Mouse (Mus musculus) kidney, embryonic 15.5 days (tissue): ENCODE data around the gene Chd3. TPM values are rescaled to one million over a fixed set of nuclear protein-coding genes. Genes with fewer than 3 reads are reported as not detected.

Source experiments
- ATAC-seq: fragments of 200-750 bp; cut with Nextera tagmentation; replicated peaks from 2 replicates; pipeline ENCODE4 v1.8.0; 2017; ENCODE audit warnings: moderate TSS enrichment; ENCODE audit not compliant: low FRiP score
- H3K27ac ChIP-seq: fragments of 300-500 bp; sonication (generic); 2 replicates; pipeline ENCODE4 v1.5.1; 2015; ENCODE audit warnings: mild to moderate bottlenecking, inconsistent platforms
- H3K27me3 ChIP-seq: fragments of 300-500 bp; sonication (generic); 2 replicates; pipeline ENCODE4 v1.6.1; 2015; ENCODE audit warnings: inconsistent platforms
- H3K36me3 ChIP-seq: fragments of 300-500 bp; sonication (generic); 2 replicates; pipeline ENCODE4 v1.6.1; 2015; ENCODE audit warnings: inconsistent platforms
- H3K4me1 ChIP-seq: fragments of 300-500 bp; sonication (generic); 2 replicates; pipeline ENCODE4 v1.6.1; 2015; ENCODE audit warnings: inconsistent platforms
- H3K4me2 ChIP-seq: fragments of 300-500 bp; sonication (generic); 2 replicates; pipeline ENCODE4 v1.6.1; 2015; ENCODE audit warnings: moderate library complexity, mild to moderate bottlenecking, inconsistent platforms
- H3K4me3 ChIP-seq: fragments of 300-500 bp; sonication (generic); replicated peaks from 2 replicates; pipeline ENCODE4 v1.5.1; 2015; ENCODE audit warnings: mild to moderate bottlenecking, inconsistent platforms
- H3K9ac ChIP-seq: fragments of 300-500 bp; sonication (generic); 2 replicates; pipeline ENCODE4 v1.6.1; 2015; ENCODE audit warnings: mild to moderate bottlenecking, inconsistent platforms
- H3K9me3 ChIP-seq: fragments of 300-500 bp; sonication (generic); replicated peaks from 2 replicates; pipeline ENCODE4 v1.6.1; 2016; ENCODE audit warnings: inconsistent platforms
- WGBS: fragments of 180-500 bp; shearing (Covaris S2); methylation state at CpG from one replicate; pipeline ENCODE4 v1.1.7; 2015; ENCODE audit warnings: mixed read lengths; 5-methylcytosine and 5-hydroxymethylcytosine counted together
- polyA plus RNA-seq: library from polyadenylated mRNA; unstranded; fragments of >200 nt; fragmentation: Nextera tagmentation; extraction: Ambion mirVana; gene quantifications from 2 replicates; pipeline ENCODE4 v1.2.1, GENCODE M21; 2015

The Chd3 gene
- polyA plus RNA-seq, 1 experiment from 2014 or later: 62.8 TPM

GRCm38 (mm10) chr11:69404595-69405396 is 35.6 kb upstream of the Chd3 start:
- Histone ChIP-seq H3K9ac (no peak overlapping the region), H3K27ac (no peak overlapping the region), H3K36me3 (peaks cover 85% of the 10 kb centered on the region), H3K4me2 (no peak overlapping the region), H3K4me3 (no peak overlapping the region), H3K27me3 (0 out of 2 replicates have a peak, but pooled peaks cover 3% of the 10 kb centered on the region), H3K4me1 (peaks cover 41% of the 10 kb centered on the region), H3K9me3 (no peaks in the 10 kb centered on the region)
- ATAC-seq: no peak
- 91% methylated on average over 24 of the region's 24 CpGs for WGBS

DNA sequence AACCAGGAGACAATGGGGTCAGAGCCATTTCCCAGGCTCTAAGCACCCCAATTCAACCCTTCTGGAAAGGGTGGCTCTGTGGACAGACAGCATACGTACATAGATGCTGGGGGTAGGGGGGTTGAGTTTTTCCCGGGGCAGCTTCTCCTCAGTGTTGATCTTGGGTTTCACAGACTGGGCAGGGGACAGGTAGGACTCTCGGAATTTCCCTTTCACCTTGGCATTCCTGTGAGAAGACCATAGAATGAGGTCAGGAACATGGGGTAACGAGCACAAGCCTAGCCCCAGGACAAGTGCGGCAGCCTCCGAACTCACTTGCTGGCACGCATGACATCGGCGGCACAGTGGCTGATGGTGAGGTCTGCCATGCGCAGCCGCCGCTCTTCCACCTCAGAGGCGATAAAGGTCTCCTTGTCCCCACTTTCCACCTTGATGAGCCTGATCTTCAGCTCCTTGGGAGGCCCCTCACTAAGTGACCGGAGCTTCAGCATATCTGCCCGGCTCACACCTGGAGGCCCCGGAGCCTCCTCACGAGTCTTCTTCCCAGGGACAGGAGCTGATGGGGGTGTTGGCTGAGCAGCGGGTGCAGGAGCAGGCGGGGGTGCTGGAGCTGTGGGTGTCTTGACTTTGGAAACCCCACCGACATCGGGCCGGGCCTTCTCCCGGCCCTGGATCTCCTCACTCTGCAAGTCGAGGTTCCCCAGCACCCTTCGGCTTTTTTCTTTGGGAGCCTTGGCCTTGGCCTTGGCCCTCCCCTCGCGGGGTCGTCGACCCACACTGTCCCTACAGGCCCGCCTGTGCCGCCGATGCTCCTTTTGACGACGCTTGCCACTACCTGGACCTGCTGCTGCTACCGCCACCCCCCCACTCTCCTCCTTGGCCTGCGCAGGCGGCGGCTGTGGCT is 34.7 kb upstream of the Chd3 start:
- Histone ChIP-seq H3K9me3 (no peaks in the 10 kb centered on the region), H3K4me2 (no peak overlapping the region), H3K4me1 (peaks cover 45% of the 10 kb centered on the region), H3K9ac (no peak overlapping the region), H3K27me3 (0 out of 2 replicates have a peak, but pooled peaks cover 3% of the 10 kb centered on the region), H3K36me3 (peaks cover 92% of the 10 kb centered on the region), H3K4me3 (no peak overlapping the region), H3K27ac (no peak overlapping the region)
- no peak for ATAC-seq
- WGBS: 92% methylated on average over 38 of the region's 38 CpGs

DNA sequence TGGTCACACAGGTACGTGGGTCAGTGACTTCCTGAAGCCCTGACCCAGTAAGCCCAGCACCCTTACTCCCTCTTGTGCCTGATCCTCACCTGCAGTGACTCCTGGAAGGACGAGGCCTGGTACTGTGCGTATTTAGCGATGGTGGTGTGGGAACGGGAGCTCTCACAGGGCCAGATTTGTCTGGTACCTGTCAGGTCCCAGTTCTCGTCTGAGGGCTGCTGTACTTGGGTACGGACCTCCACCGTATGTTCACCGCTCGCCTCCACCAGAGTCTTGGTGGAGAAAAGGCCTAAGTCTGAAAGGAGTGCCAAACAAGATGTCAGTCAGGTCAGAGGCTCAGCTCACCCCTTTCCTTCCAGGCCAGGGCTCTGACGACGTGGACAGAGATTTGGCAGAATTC is 32.8 kb upstream of the Chd3 start:
- Histone ChIP-seq H3K9me3 (no peaks in the 10 kb centered on the region), H3K4me3 (no peak overlapping the region), H3K9ac (no peak overlapping the region), H3K4me2 (no peak overlapping the region), H3K4me1 (peaks cover 47% of the 10 kb centered on the region), H3K36me3 (peaks cover 81% of the 10 kb centered on the region), H3K27me3 (0 out of 2 replicates have a peak, but pooled peaks cover 3% of the 10 kb centered on the region), H3K27ac (0 out of 2 replicates have a peak overlapping the region, but pooled peaks have one; percentile 16)
- ATAC-seq: no peak
- 86% methylated on average over 12 of the region's 12 CpGs for WGBS

GRCm38 (mm10) chr11:69401210-69401637 is 32.0 kb upstream of the Chd3 start:
- no peak overlapping the region for H3K4me2 ChIP-seq
- H3K4me1 ChIP-seq: peaks cover 55% of the 10 kb centered on the region
- no peak overlapping the region for H3K9ac ChIP-seq
- H3K36me3 ChIP-seq: peaks cover 73% of the 10 kb centered on the region
- 0 out of 2 replicates have a peak overlapping the region, but pooled peaks have one; percentile 16 for H3K27ac ChIP-seq
- no peaks in the 10 kb centered on the region for H3K9me3 ChIP-seq
- WGBS: 21% methylated on average over 22 of the region's 22 CpGs
- no peak overlapping the region for H3K4me3 ChIP-seq
- ATAC-seq: peak; percentile 74
- 0 out of 2 replicates have a peak, but pooled peaks cover 3% of the 10 kb centered on the region for H3K27me3 ChIP-seq

- peaks cover 57% of the 10 kb centered on the region for H3K4me1 ChIP-seq
- H3K36me3 ChIP-seq: peaks cover 63% of the 10 kb centered on the region
- peak overlapping the region; percentile 19; the same call in 1 of the 2 replicates for H3K4me3 ChIP-seq
- 78% methylated on average over 25 of the region's 25 CpGs for WGBS
- no peaks in the 10 kb centered on the region for H3K9me3 ChIP-seq
- H3K27me3 ChIP-seq: 0 out of 2 replicates have a peak, but pooled peaks cover 3% of the 10 kb centered on the region
- 0 out of 2 replicates have a peak overlapping the region, but pooled peaks have one; percentile 8 for H3K9ac ChIP-seq
- peak overlapping the region; percentile 84 for H3K4me2 ChIP-seq
- H3K27ac ChIP-seq: no peak overlapping the region
- ATAC-seq: no peak
These were observed 31.1 kb upstream of the Chd3 start for GRCm38 (mm10) chr11:69400083-69400850.

DNA sequence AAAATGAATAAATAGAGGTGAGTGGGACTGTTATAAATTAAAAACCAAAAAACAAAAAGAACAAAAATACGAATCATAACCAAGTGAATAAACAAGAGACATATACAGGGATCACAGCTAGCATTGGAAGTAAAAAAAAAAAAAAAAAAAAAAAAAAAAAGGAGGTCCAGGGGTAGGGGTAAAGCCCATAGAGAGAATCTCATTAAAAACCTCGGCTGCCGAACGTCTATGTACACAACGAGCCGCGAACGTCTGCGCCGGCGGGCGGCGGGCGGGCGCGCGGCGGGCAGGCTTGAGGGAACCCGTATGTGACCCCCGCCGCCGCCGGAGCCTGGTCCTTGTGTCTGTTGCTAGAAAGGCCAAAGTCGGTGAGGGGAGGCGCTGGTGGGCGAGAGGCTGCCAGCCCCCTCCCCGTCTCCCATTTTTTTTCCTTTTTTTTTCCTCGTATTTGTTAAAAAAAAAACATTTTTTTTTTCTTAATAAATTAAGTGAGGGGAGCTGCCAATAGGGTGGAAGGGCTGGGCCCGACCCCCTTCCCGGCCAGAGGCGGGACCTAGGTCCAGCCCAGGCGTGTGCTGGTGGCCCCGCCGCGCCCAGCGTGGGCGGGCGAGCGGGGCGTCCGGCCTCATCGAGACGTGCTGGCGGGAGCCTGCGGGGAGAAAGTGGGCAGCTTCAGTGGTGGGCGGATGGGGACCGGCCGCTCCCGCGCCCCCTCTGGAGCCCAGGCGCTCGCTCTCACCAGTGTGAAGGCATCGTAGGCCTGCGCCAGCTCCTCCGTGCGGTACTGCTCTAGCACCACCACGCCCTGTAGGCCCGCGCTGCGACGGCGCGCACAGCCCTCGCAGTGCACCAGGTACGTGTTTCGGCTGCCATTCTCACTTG is 30.2 kb upstream of the Chd3 start:
- 35% methylated on average over 66 of the region's 66 CpGs for WGBS
- H3K4me3 ChIP-seq: peak overlapping the region; percentile 19
- H3K27ac ChIP-seq: 0 out of 2 replicates have a peak overlapping the region, but pooled peaks have one; percentile 39
- no peaks in the 10 kb centered on the region for H3K9me3 ChIP-seq
- peak overlapping the region; percentile 8; the same call in 1 of the 2 replicates for H3K9ac ChIP-seq
- H3K4me2 ChIP-seq: peak overlapping the region; percentile 84
- H3K27me3 ChIP-seq: 0 out of 2 replicates have a peak, but pooled peaks cover 3% of the 10 kb centered on the region
- ATAC-seq: no peak
- peaks cover 55% of the 10 kb centered on the region for H3K36me3 ChIP-seq
- peaks cover 58% of the 10 kb centered on the region for H3K4me1 ChIP-seq

DNA sequence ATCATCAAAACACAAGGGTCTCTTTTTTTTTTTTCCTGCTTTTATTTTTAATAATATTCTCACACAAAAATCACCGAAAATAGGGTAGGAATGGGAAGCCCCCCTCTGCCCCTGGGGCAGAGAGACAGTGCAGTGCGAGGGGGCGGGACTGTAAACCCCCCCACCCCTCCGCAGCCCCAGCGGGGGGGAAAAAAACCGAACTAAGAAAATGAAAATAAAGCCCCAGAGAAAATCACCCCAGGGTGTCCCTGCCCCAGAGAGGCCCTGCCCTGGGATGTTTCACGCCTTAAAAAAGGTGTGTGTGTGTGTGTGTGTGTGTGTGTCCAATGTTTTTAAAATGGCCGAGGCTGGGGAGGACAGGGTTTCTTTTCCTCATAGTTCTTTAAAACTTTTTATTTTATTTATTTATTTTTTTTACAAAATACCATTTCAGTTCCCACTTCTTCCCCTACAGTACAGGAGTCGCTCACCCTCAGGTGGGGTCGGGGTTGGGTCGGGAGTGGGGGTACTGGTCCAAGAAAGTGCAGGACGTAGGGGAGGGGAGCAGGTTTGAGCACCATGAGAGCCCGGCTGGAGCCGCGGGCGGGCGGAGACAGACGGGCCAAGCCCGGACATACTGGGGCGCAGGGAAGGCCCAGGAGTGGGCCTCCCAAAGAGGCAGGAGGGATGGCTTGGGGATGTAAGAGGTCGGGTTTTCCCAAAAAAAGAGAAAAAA is 29.4 kb upstream of the Chd3 start:
- 37% methylated on average over 21 of the region's 21 CpGs for WGBS
- peak overlapping the region; percentile 99; the same call in 1 of the 2 replicates for H3K27ac ChIP-seq
- H3K9ac ChIP-seq: peak overlapping the region; percentile 42; the same call in 1 of the 2 replicates
- H3K36me3 ChIP-seq: peaks cover 47% of the 10 kb centered on the region
- no peaks in the 10 kb centered on the region for H3K9me3 ChIP-seq
- ATAC-seq: no peak
- 0 out of 2 replicates have a peak, but pooled peaks cover 3% of the 10 kb centered on the region for H3K27me3 ChIP-seq
- H3K4me1 ChIP-seq: peaks cover 62% of the 10 kb centered on the region
- H3K4me3 ChIP-seq: peak overlapping the region; percentile 78
- H3K4me2 ChIP-seq: peak overlapping the region; percentile 84

GRCm38 (mm10) chr11:69398059-69398458 is 28.9 kb upstream of the Chd3 start, which contains the start of gene Tmem88:
Gene Tmem88 (minus strand): TSS chr11:69398234.
- no peaks in the 10 kb centered on the region for H3K9me3 ChIP-seq
- H3K4me2 ChIP-seq: peak within 1 kb of the TSS; percentile 84
- peak within 1 kb of the TSS; percentile 42 for H3K9ac ChIP-seq
- no peak for ATAC-seq
- H3K4me1 ChIP-seq: peaks cover 62% of the 10 kb centered on the region
- H3K27ac ChIP-seq: peak within 1 kb of the TSS; percentile 99
- H3K4me3 ChIP-seq: peak within 1 kb of the TSS; percentile 78
- 0 out of 2 replicates have a peak, but pooled peaks cover 3% of the 10 kb centered on the region for H3K27me3 ChIP-seq
- WGBS: 11% methylated on average over 16 of the region's 16 CpGs
- peaks cover 41% of the 10 kb centered on the region for H3K36me3 ChIP-seq

DNA sequence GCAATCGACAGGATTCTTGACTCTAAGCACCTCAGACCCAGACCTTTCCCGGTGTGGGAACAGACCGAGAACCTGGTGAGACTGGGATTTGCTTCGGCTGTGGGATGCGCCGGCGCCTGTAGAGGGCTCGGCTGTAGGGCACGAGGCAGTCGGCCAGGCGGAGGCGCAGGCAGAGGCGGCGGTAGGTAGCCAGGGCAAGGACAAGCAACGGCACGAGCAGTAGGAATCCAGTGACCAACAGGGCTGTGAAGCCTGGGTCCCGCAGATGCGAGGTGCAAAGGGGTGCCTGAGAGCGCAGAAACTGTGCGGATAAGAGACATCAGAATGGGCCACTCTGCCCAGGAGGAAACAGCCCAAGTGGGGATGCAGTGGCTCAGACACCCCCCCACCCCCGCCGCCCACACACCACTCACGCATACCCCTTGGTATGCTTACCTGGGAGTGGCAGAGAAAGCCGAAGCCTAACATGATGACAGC is 28.4 kb upstream of the Chd3 start:
- Histone ChIP-seq H3K4me1 (peaks cover 62% of the 10 kb centered on the region), H3K27ac (peak overlapping the region; percentile 99), H3K36me3 (peaks cover 40% of the 10 kb centered on the region), H3K9ac (peak overlapping the region; percentile 42), H3K9me3 (no peaks in the 10 kb centered on the region), H3K4me2 (peak overlapping the region; percentile 84), H3K27me3 (0 out of 2 replicates have a peak, but pooled peaks cover 3% of the 10 kb centered on the region), H3K4me3 (peak overlapping the region; percentile 78)
- WGBS: 17% methylated on average over 24 of the region's 24 CpGs
- no peak for ATAC-seq

- 0 out of 2 replicates have a peak, but pooled peaks cover 3% of the 10 kb centered on the region for H3K27me3 ChIP-seq
- peak overlapping the region; percentile 99 for H3K27ac ChIP-seq
- H3K4me1 ChIP-seq: peaks cover 59% of the 10 kb centered on the region
- peak overlapping the region; percentile 91 for H3K9ac ChIP-seq
- H3K36me3 ChIP-seq: peaks cover 36% of the 10 kb centered on the region
- ATAC-seq: no peak
- peak overlapping the region; percentile 84 for H3K4me2 ChIP-seq
- H3K9me3 ChIP-seq: no peaks in the 10 kb centered on the region
- H3K4me3 ChIP-seq: peak overlapping the region; percentile 78
- 26% methylated on average over 11 of the region's 11 CpGs for WGBS
These were observed 27.6 kb upstream of the Chd3 start for GRCm38 (mm10) chr11:69396772-69397171.
